Mouse (Mus musculus): ENCODE measurements around the gene Zfp13. TPM values are rescaled to one million over a fixed set of nuclear protein-coding genes. Genes with fewer than 3 reads are reported as not detected.
"Not testable (repeated sequence)": the region's sequence is repeated elsewhere in the genome, so short reads cannot be mapped to it uniquely, and the experiment has no call there.

The Zfp13 gene
- total RNA-seq, 2 experiments from 2014 or later, result 6.6 to 7.0 TPM

GRCm38 (mm10) chr17:23533591-23534490, 65.4 kb downstream of the Zfp13 start:
- not testable (repeated sequence) for DNase-seq

- not testable (repeated sequence) for DNase-seq
These were observed 67.9 kb downstream of the Zfp13 start for GRCm38 (mm10) chr17:23531408-23531807.

Other genes with a start within 250 kb of the Zfp13 start
- not detected for gene Vmn2r116, start 214.9 kb downstream of the Zfp13 start, total RNA-seq (2021)
- not detected for gene Vmn2r117, start 119.8 kb downstream of the Zfp13 start, total RNA-seq (2021)
- 1 to 10 TPM; 3.3 to 4.1 TPM for gene Zfp213, start 35.2 kb downstream of the Zfp13 start, total RNA-seq (2021)
- not detected for gene Zscan10, start 1.4 kb upstream of the Zfp13 start, total RNA-seq (2021)
- gene Mmp25, start 45.8 kb upstream of the Zfp13 start, total RNA-seq (2021), result under 1 TPM; 0.35 to 0.43 TPM
- gene Bicdl2, start 61.0 kb upstream of the Zfp13 start, total RNA-seq (2021), result not detected
- 100 to 1,000 TPM; 273 to 283 TPM for gene Hcfc1r1, start 74.1 kb upstream of the Zfp13 start, total RNA-seq (2021)
- 10 to 100 TPM; 17.7 to 21.2 TPM for gene Thoc6, start 74.4 kb upstream of the Zfp13 start, total RNA-seq (2021)
- gene Tnfrsf12a, start 78.0 kb upstream of the Zfp13 start, total RNA-seq (2021), result 10 to 100 TPM; 33.4 to 51.3 TPM
- not detected for gene Cldn6, start 79.8 kb upstream of the Zfp13 start, total RNA-seq (2021)
- gene Cldn9, start 84.5 kb upstream of the Zfp13 start, total RNA-seq (2021), result under 1 TPM; 0.54 to 0.70 TPM
- under 1 TPM; 0.12 to 0.23 TPM for gene 1520401A03Rik, start 123.3 kb upstream of the Zfp13 start, total RNA-seq (2021)
- 1 to 10 TPM; 4.7 to 5.6 TPM for gene Pkmyt1, start 126.8 kb upstream of the Zfp13 start, total RNA-seq (2021)
- gene Paqr4, start 141.4 kb upstream of the Zfp13 start, total RNA-seq (2021), result 1 to 10 TPM; 7.6 to 9.4 TPM
- gene Kremen2, start 146.3 kb upstream of the Zfp13 start, total RNA-seq (2021), result not detected
- gene Flywch1, start 172.1 kb upstream of the Zfp13 start, total RNA-seq (2021), result 10 to 100 TPM; 39.0 to 39.5 TPM
- gene Flywch2, start 186.6 kb upstream of the Zfp13 start, total RNA-seq (2021), result 1 to 10 TPM; 3.4 to 3.8 TPM
- 100 to 1,000 TPM; 177 to 255 TPM for gene Srrm2, start 191.0 kb upstream of the Zfp13 start, total RNA-seq (2021)
- 100 to 1,000 TPM; 364 to 374 TPM for gene Elob, start 229.6 kb upstream of the Zfp13 start, total RNA-seq (2021)
- not detected for gene Prss33, start 236.6 kb upstream of the Zfp13 start, total RNA-seq (2021)
- not detected for gene Prss32, start 244.4 kb upstream of the Zfp13 start, total RNA-seq (2021)
- gene Prss41, start 244.7 kb upstream of the Zfp13 start, total RNA-seq (2021), result not detected

Measured in gastrocnemius, postnatal 10 days (tissue).